In the genomic region with DNA sequence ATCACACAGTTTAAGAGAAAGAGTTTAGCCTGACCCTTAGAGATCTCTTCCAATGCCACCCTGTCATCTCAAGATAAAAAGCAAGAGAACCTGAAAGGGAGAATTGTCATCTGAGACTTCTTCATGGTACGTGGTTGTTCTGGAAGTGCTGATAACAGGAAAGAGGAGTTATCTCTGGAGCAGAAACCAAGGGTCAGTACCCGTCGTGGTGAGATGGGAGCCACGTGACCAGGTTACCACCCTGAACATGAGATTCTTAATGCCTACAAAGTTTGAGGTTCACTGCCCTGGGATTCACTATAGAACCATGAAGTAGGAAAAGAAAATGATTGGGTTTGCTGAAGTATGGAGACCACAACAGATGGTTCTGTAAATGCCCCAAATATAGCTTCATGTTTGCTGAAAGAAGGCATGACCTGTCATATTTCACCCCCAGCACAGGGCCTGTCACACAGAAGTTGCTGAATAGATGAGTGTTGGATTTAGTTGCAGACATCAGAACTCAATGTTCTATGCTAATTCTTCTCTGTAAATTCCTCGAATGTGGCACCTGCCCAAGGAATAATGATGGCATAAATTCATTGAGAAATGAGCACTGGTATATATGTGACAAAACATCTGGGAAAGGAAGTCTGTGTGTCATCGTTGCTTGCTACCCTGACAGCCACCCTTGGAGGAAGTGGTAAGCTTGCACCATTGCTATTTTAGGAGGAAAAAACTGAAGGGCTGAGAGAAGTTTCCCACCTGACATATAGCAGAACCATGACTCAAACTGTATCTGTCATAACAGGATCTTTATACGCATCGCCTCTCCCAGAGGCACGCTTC, we compare ENCODE assay signal across 8 mouse cellular contexts. TPM values are rescaled to one million over a fixed set of nuclear protein-coding genes. Genes with fewer than 3 reads are reported as not detected.
A peak's percentile ranks its signal among the peaks of the same experiment; 100 is the strongest.
DNase-seq lines count a peak whose midpoint lies in the region; ATAC-seq and TF ChIP-seq lines count a peak whose summit lies in the region.

No protein-coding gene starts in this region.

- no peaks in the 10 kb centered on the region for H3K9me3 ChIP-seq in stomach, embryonic 14.5 days (ENCODE audit: control insufficient read depth, low read depth, low read length)

- intact Hi-C loops in left cerebral cortex, adult 2 months (cut with DNase I), result no loop called here
- intact Hi-C loops in left cerebral cortex, postnatal 4 days (cut with DNase I), result no loop called here
- intact Hi-C loops in gastrocnemius, postnatal 14 days (cut with DNase I; ENCODE audit: low total_unique reads), result no loop called here

- no peaks in the 10 kb centered on the region for H3K27me3 ChIP-seq in liver, adult 2 months (ENCODE audit: control insufficient read depth, insufficient read depth, low read length)
- H3K27me3 ChIP-seq in stomach, embryonic 14.5 days (ENCODE audit: control insufficient read depth, insufficient read depth, low read length), result no peaks in the 10 kb centered on the region

- no peak overlapping the region for H3K4me2 ChIP-seq in stomach, embryonic 14.5 days (replicated peaks; ENCODE audit: low read depth, low read length)

- ATAC-seq in stomach, embryonic 14.5 days (ENCODE audit: insufficient number of reproducible peaks, insufficient read depth, low FRiP score, low read depth), result peak; percentile 71; the same call in 1 of the 2 replicates

- TF ChIP-seq POLR2A in liver, adult 2 months (IDR thresholded peaks at IDR 0.05; ENCODE audit: extremely low read depth, insufficient read depth, low read length), result no peak

- no peak for TF ChIP-seq CTCF in left cerebral cortex, adult 2 months (IDR thresholded peaks at IDR 0.05)
- TF ChIP-seq CTCF in liver, adult 2 months (IDR thresholded peaks at IDR 0.05; ENCODE audit: low read depth, low read length), result no peak

- no peak for DNase-seq in left cerebral cortex, adult 2 months (ENCODE audit: extremely low spot score in 1 of 2, low spot score in 2 of 2)
- DNase-seq in left cerebral cortex, postnatal 4 days, result no peak
- DNase-seq in c-Kit-negative CD71-positive TER-119-positive erythroid progenitor cells, embryonic 14.5 days (ENCODE audit: low read depth, low spot score), result peak; percentile 77
- DNase-seq in liver, adult 2 months (ENCODE audit: extremely low read depth, low read depth, low spot score), result peak; percentile 34
- no peak for DNase-seq in left cerebral cortex, adult 11 months (ENCODE audit: low spot score)
- no peak for DNase-seq in gastrocnemius, postnatal 14 days
- DNase-seq in layer of hippocampus, postnatal 10 days (ENCODE audit: low spot score in 2 of 2), result no peak

- H3K27ac ChIP-seq in left cerebral cortex, adult 2 months, result peak overlapping the region; percentile 63
- no peak overlapping the region for H3K27ac ChIP-seq in liver, adult 2 months (replicated peaks; ENCODE audit: insufficient read depth, low read depth, low read length)
- H3K27ac ChIP-seq in stomach, embryonic 14.5 days (ENCODE audit: low read length), result no peak overlapping the region

- H3K36me3 ChIP-seq in liver, adult 2 months (ENCODE audit: control insufficient read depth, insufficient read depth, low read length), result no peaks in the 10 kb centered on the region
- H3K36me3 ChIP-seq in stomach, embryonic 14.5 days (ENCODE audit: control insufficient read depth, insufficient read depth, low read length), result no peaks in the 10 kb centered on the region

- H3K9ac ChIP-seq in liver, adult 2 months (ENCODE audit: low read depth, low read length), result no peak overlapping the region
- H3K9ac ChIP-seq in stomach, embryonic 14.5 days (replicated peaks; ENCODE audit: low read depth, low read length), result no peak overlapping the region

- H3K4me3 ChIP-seq in left cerebral cortex, adult 2 months, result no peak overlapping the region
- H3K4me3 ChIP-seq in liver, adult 2 months (ENCODE audit: insufficient read depth, low read depth, low read length), result no peak overlapping the region
- no peak overlapping the region for H3K4me3 ChIP-seq in stomach, embryonic 14.5 days (ENCODE audit: low read depth, low read length)

- 73% methylated on average over 9 of the region's 9 CpGs for WGBS in liver, adult 2 months
- WGBS in stomach, embryonic 14.5 days, result 52% methylated on average over 9 of the region's 9 CpGs

- no peaks in the 10 kb centered on the region for H3K79me2 ChIP-seq in liver, adult 2 months (ENCODE audit: control insufficient read depth, insufficient read depth, low read length)

- peaks cover 4% of the 10 kb centered on the region; the same call in 1 of the 2 replicates for H3K4me1 ChIP-seq in liver, adult 2 months (ENCODE audit: control insufficient read depth, insufficient read depth, low read length)
- peaks cover 14% of the 10 kb centered on the region for H3K4me1 ChIP-seq in stomach, embryonic 14.5 days (ENCODE audit: control insufficient read depth, insufficient read depth, low read length)

RNA-seq across cellular contexts. Expression of gene St3gal6, which starts 25.9 kb away (rescaled TPM):
- 10 to 100 TPM; 21.2 to 22.6 TPM for total RNA-seq in left cerebral cortex, adult 2 months (2021)
- 10 to 100 TPM; 12.6 to 14.4 TPM for total RNA-seq in left cerebral cortex, postnatal 4 days (2021)
- total RNA-seq in liver, adult 2 months (2014; rRNA removed), result 3.2 and 4.8 TPM in 2 replicates
- polyA plus RNA-seq in liver, adult 2 months (2012; rRNA removed), result 5.1 and 6.2 TPM in 2 replicates
- polyA plus RNA-seq in stomach, embryonic 14.5 days (2014; fragmentation: Nextera tagmentation; extraction: Ambion mirVana), result 9.7 and 11.1 TPM in 2 replicates
- total RNA-seq in gastrocnemius, postnatal 14 days (2021), result 10 to 100 TPM; 45.5 to 50.0 TPM
- 10 to 100 TPM; 16.3 to 19.1 TPM for total RNA-seq in layer of hippocampus, postnatal 10 days (2021)

Comparison
In these comparisons a context has a peak if more than half of its experiments do, and no peak if none do; other contexts are left out.
1. DNase-seq: peak in c-Kit-negative CD71-positive TER-119-positive erythroid progenitor cells, embryonic 14.5 days (single experiment) and liver, adult 2 months (single experiment); none in left cerebral cortex, adult 2 months (0 of 2), left cerebral cortex, postnatal 4 days (single experiment), left cerebral cortex, adult 11 months (single experiment), gastrocnemius, postnatal 14 days (single experiment) and layer of hippocampus, postnatal 10 days (0 of 2).